Mouse (Mus musculus) mouse embryonic stem cell (cell line): ENCODE data around the gene Rere.
"Not testable (repeated sequence)": the region's sequence is repeated elsewhere in the genome, so short reads cannot be mapped to it uniquely, and the experiment has no call there.

ENCODE experiments used
- in situ Hi-C, 2 experiments: fragments of 300-500 bp; cut with MboI; formaldehyde crosslinking; loops; 1 replicate in 1 of 2; 3 replicates in 1 of 2; pipeline ENCODE4 v1.14.3; 2019 to 2020; ENCODE audit warnings: low sequenced_read_pairs in 2 of 2, low pct_unique_long_range_greater_than_20kb in 1 of 2, mixed read lengths in 1 of 2; ENCODE audit not compliant: unreplicated experiment in 1 of 2

Gene Rere

DNA sequence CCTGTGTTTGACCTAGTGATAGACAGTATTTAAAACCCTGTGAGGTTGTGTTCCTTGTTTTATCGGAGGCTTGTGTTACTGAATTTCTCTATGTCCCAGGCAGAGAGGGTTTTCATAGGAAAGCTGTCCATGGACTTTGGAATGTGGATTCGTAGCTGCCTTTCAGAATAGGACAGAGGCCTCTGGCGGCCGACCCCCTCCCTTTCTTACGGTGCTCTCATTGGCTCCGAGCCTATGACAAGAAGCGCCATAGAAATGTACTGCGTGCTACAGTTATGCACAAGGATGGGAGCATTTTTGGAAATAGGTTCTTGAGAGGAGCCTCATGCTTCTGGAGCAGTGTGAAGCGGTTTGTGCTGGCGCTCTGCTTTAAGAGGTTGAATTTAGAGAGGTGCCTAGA is 187.8 kb downstream of the Rere start:
- in situ Hi-C loops = loop anchor here in 1 of 2 experiments (10.0 kb wide), 1 partner anchor 124 kb away; no protein-coding TSS in a partner anchor

DNA sequence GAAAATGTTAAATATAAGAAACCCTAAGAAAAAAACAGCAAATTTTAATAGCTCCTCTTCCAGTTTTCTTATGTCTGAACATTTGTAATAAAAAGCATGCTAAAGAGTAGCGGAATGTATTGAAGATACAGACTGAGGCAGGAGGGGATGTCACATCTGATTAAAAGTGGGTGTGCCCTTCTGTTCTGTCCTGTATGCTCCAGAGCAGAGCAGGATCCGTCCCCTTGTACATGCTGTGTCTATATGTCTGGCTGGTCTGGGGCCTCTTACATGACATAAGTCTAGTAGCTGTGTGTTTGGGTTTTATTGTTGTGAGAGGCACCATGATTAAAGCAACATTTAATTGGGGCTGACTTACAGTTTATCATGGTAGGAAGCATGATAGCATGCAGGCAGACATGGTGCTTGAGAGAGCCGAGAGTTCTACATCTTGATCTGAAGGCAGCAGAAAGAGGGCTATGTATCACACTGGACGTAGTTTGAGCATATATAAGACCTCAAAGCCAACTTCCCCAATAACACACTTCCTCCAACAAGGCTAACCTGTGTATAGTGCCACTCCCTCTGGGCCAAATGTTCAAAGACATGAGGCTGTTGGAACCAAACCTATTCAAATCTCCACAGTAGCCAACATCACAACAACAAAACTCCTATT is 189.4 kb downstream of the Rere start:
- in situ Hi-C loops = no loop called here

GRCm38 (mm10) chr4:150472751-150473436 is 191.4 kb downstream of the Rere start:
- in situ Hi-C loops = no loop called here

DNA sequence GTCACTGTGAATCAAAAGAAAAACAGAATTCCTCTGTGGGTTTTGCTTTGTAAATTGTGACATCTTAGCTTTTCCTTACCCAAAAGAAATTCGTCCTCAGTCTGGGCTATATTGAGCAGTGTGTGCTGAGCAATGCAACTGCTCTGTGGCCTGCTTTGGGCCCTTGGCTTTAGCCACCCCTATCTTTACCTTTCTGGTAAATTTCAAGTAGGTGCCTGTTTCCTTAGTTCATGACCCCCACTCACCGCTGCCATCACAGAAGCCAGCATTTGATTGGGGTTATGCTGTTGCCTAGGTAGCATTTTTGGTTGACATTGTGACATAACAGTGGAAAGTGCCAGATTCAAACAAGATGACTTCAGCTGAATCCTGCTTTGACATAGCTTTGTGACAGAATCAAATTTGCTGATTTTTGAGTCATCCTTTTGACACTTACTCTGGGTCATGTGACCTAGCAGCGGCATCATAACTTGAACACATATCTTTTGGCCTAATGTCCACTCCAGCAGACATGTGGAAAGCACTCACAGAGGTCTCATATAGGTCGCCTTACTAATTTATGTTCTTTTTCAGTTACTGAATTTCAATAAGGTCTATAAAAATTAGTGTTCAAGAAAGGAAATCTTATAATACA is 192.1 kb downstream of the Rere start:
- in situ Hi-C loops = no loop called here

- in situ Hi-C loops = no loop called here
Observed at GRCm38 (mm10) chr4:150474086-150474485, 192.6 kb downstream of the Rere start.

DNA sequence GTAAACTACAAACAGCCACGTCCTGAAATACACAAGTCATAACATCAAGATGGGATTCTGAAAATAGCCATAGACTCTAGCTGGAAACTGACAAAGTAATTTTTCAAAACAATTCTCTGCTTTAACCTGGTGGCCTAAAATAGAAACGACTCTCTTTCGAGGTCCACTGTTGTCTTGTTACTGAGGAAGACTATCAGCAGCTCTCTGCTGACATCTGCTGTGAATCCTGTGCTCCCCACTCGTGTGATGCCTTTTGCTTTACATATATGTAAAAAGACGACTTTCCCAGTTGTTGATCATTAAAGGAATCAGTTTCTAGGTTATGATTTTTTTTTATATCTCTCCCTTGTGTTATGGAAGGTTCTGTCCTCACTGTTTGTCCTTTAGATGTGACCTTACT is 194.8 kb downstream of the Rere start:
- in situ Hi-C loops = no loop called here

DNA sequence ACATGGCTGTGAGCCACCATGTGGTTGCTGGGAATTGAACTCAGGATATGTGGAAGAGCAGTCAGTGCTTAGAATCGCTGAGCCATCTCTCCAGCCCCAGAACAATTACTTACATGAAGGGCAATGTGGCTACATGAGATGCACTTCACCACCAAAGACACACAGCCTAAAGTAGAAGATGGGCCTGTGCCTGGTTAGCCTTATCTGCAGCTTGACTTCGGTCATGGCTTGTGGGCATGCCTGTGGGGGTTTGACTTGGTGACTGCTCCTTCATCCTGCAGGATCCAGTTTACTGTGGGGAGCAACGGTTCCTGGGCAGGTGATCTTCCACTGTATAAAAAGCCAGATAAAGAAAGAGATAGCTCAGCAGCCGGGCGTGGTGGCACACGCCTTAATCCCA is 196.6 kb downstream of the Rere start:
- in situ Hi-C loops = no loop called here

DNA sequence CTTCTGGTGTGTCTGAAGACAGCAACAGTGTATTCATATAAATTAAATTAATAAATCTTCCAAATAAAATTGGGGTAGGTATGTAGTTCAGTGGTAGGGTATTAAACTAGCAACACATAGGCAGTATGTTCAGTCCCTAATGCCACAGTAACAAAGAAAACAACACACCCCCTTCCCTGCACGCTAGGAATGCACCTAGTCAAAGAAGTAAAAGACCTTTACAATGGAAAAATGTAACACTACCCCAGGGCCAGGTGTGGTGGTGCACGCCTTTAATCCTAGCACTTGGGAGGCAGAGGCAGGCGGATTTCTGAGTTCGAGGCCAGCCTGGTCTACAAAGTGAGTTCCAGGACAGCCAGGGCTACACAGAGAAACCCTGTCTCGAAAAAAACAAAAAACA is 201.6 kb downstream of the Rere start:
- in situ Hi-C loops = not testable (repeated sequence)

DNA sequence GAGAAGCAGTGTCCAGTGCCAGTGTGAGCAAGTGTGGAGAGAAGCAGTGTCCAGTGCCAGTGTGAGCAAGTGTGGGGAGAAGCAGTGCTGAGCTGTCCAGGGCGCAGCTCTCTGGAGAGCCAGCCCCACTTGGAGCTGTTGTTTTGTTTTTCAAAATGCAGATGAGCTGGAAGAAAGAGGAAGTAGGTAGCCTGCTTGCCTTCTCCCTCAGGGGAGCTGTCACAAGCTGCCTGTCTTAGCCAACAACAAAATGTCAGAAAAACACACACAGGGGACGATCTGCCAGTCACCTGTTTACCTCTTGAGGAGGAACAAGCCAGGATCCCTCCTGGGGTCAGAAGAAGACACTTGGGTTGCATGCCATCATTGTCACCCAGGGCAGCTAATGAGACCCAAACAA is 204.7 kb downstream of the Rere start:
- in situ Hi-C loops = no loop called here

- in situ Hi-C loops = no loop called here
Observed at GRCm38 (mm10) chr4:150487109-150487508, 205.7 kb downstream of the Rere start.

- in situ Hi-C loops = no loop called here
Observed at GRCm38 (mm10) chr4:150488096-150488748, 206.8 kb downstream of the Rere start.

- in situ Hi-C loops = no loop called here
Observed at GRCm38 (mm10) chr4:150488767-150489166, 207.3 kb downstream of the Rere start.

- in situ Hi-C loops = no loop called here
Observed at GRCm38 (mm10) chr4:150490050-150490449, 208.6 kb downstream of the Rere start.

DNA sequence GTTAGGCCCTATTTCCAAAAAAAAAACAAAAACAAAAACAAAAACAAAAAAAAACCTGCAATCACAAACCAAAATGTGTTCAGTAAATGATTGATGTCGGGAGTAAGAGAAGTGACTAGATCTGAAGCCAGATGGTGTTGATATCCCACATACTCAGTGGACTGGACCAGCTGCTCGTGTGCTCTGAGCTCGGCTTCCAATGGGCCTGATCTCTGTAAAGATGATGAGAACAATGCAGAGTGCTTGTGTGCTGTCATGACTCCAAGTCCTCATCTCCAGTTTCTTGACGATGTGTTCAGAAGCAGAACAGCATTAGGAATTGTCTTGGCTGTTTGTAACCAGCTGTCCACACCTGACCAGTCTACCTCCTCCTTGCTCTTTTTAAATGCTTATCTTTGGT is 210.3 kb downstream of the Rere start:
- in situ Hi-C loops = no loop called here

GRCm38 (mm10) chr4:150493258-150493937 is 212.0 kb downstream of the Rere start:
- in situ Hi-C loops = no loop called here

DNA sequence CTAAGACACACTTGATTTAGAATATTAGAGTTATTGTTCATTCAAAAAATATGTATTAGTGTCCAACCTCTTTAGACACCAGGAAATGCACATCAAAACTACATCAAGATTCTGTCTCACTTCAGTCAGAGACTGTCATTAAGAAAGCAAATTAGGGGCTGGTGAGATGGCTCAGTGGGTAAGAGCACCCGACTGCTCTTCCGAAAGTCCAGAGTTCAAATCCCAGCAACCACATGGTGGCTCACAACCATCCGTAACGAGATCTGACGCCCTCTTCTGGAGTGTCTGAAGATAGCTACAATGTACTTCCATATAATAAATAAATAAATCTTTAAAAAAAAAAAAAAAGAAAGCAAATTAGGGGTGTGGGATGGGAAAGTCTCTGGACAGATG is 212.5 kb downstream of the Rere start:
- in situ Hi-C loops = not testable (repeated sequence)

DNA sequence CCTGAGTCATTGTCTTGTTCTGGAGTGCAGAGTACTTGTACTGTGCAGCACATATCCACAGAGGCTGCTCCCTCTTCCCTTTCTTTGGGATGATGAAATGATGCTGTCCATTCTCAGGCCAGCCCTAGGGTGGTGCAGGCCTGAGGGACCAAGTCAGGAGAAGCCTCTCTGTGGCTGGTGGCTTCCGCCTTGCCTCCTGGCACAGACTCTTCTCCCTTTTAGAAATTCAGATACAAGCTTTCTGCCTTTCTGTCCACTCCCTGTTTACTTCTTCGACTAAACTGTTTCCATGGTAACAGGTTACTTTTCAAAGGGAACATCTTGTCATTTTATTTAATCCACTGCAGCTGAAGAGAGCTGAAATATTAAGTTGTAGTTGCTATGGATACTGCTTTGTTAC is 214.1 kb downstream of the Rere start:
- in situ Hi-C loops = no loop called here

DNA sequence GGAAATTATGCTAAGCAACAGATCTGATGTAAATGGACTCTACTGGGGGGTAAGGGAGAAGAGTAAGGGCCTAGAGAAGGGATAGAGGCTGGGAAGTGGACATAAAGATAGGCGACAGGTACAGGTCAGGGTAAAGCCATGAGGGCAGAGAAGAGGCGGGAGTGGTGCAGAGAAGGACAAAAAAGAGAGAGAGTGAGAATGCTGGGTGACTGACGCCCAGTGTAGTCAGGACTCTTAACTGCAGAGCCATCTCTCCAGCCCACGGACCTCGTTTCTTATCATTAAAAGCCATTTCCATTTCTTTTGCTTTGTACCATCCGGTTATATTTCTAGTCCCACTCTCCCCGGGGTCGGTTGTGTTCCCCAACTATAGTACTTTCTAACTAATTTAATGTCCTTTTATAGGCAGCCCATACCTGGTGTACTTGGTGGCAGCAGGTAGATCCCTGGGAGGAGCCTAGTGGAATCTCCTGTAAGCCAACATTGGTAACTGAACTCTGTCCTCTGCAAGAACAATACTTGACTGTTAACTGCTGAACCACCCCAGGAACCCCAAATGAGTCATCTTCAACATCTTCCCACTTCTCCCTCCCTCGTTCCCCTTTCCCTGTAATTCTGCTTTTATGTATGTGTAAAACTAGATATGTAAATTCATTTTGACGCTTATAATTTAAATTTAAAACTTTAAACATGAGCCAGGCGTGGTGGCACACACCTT is 223.0 kb downstream of the Rere start:
- in situ Hi-C loops = no loop called here
